Mouse (Mus musculus) kidney, embryonic 14.5 days (tissue): ENCODE measurements around the gene 1700020A23Rik. TPM values are rescaled to one million over a fixed set of nuclear protein-coding genes. Genes with fewer than 3 reads are reported as not detected.
A peak's percentile ranks its signal among the peaks of the same experiment; 100 is the strongest.

ENCODE experiments used
- ATAC-seq: fragments of 200-750 bp; cut with Nextera tagmentation; 2 replicates; pipeline ENCODE4 v1.8.0; 2017; ENCODE audit warnings: moderate number of reproducible peaks, mild to moderate bottlenecking, moderate TSS enrichment, moderate library complexity; ENCODE audit not compliant: low FRiP score, low TSS enrichment
- H3K27ac ChIP-seq: fragments of 300-500 bp; sonication (generic); 2 replicates; pipeline ENCODE4 v1.5.1; 2014; ENCODE audit warnings: low read depth, mild to moderate bottlenecking, low read length, moderate library complexity, mixed read lengths
- H3K27me3 ChIP-seq: fragments of 300-500 bp; sonication (generic); 2 replicates; pipeline ENCODE4 v1.6.1; 2014; ENCODE audit warnings: mild to moderate bottlenecking, low read length; ENCODE audit not compliant: control insufficient read depth, insufficient read depth
- H3K36me3 ChIP-seq: fragments of 300-500 bp; sonication (generic); 2 replicates; pipeline ENCODE4 v1.6.1; 2014; ENCODE audit warnings: low read length, mixed read lengths; ENCODE audit not compliant: control insufficient read depth, insufficient read depth
- H3K4me1 ChIP-seq: fragments of 300-500 bp; sonication (generic); 2 replicates; pipeline ENCODE4 v1.6.1; 2014; ENCODE audit warnings: low read length, mixed read lengths; ENCODE audit not compliant: control insufficient read depth, insufficient read depth
- H3K4me2 ChIP-seq: fragments of 300-500 bp; sonication (generic); replicated peaks from 2 replicates; pipeline ENCODE4 v1.6.1; 2014; ENCODE audit warnings: low read depth, mild to moderate bottlenecking, low read length
- H3K4me3 ChIP-seq: fragments of 300-500 bp; sonication (generic); 2 replicates; pipeline ENCODE4 v1.5.1; 2014; ENCODE audit warnings: mild to moderate bottlenecking, low read length
- H3K9ac ChIP-seq: fragments of 300-500 bp; sonication (generic); 2 replicates; pipeline ENCODE4 v1.6.1; 2014; ENCODE audit warnings: low read depth, mild to moderate bottlenecking, low read length, moderate library complexity
- H3K9me3 ChIP-seq: fragments of 300-500 bp; sonication (generic); 2 replicates; pipeline ENCODE4 v1.6.1; 2016; ENCODE audit warnings: low read length; ENCODE audit not compliant: control insufficient read depth
- WGBS: fragments of 180-500 bp; shearing (Covaris S2); extraction: QIAGEN DNeasy Blood & Tissue Kit; methylation state at CpG from one replicate; pipeline ENCODE4 v1.1.7; 2014; 5-methylcytosine and 5-hydroxymethylcytosine counted together
- polyA plus RNA-seq: library from polyadenylated mRNA; unstranded; fragments of >200 nt; fragmentation: Nextera tagmentation; extraction: Ambion mirVana; gene quantifications from 2 replicates; pipeline ENCODE4 v1.2.1, GENCODE M21; 2014

1700020A23Rik gene
- polyA plus RNA-seq, 1 experiment from 2014 or later, result not detected

DNA sequence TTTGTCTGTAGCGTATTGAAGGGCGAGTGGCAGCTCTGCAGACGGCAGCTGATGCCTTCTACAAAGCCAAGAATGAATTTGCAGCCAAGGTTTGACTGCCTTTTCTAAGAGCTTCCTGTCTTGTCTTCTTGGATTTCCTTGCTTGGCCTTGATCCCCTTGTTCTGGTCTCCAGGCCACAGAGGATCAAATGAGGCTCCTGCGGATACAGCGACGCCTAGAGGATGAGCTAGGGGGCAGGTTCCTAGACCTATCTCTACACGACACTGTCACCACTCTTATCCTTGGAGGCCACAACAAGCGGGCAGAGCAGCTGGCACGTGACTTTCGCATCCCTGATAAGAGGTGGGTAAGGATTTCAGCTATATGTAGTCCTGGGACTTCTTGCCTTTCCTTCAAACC lies 37.1 kb downstream of the 1700020A23Rik start:
- Histone ChIP-seq H3K4me3 (no peak overlapping the region), H3K27me3 (no peaks in the 10 kb centered on the region), H3K36me3 (peaks cover 73% of the 10 kb centered on the region), H3K4me2 (no peak overlapping the region), H3K9ac (no peak overlapping the region), H3K4me1 (no peaks in the 10 kb centered on the region), H3K9me3 (no peaks in the 10 kb centered on the region), H3K27ac (no peak overlapping the region)
- no peak for ATAC-seq
- WGBS, result 86% methylated on average over 10 of the region's 10 CpGs

DNA sequence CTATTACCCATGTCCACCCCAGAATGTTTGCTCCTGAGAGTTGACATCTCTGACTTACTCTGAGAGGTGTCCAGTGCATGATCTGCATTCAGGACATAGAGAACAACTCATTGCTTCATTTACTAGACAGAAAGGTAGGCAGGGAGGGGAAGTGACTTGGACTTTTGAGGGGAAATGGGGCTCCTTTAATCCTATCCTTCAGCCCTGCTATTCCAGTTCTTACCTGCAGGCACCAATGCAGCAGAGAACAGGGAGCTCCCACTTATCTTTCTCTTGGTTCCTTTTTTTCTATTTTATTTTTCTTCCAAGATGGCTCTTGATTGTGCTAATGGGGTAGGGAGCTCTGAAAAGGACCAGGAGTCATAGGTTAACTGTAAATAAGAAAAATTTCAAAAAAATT lies 43.4 kb downstream of the 1700020A23Rik start:
- Histone ChIP-seq H3K36me3 (peaks cover 11% of the 10 kb centered on the region), H3K4me3 (no peak overlapping the region), H3K4me1 (peaks cover 14% of the 10 kb centered on the region), H3K4me2 (no peak overlapping the region), H3K27me3 (no peaks in the 10 kb centered on the region), H3K9me3 (no peaks in the 10 kb centered on the region), H3K27ac (no peak overlapping the region), H3K9ac (no peak overlapping the region)
- no peak for ATAC-seq

GRCm38 (mm10) chr2:130449021-130449793 lies 44.1 kb downstream of the 1700020A23Rik start:
- H3K27me3 ChIP-seq, result no peaks in the 10 kb centered on the region
- H3K9me3 ChIP-seq, result no peaks in the 10 kb centered on the region
- H3K9ac ChIP-seq, result peak overlapping the region; percentile 82; the same call in 1 of the 2 replicates
- H3K4me1 ChIP-seq, result peaks cover 14% of the 10 kb centered on the region
- H3K4me3 ChIP-seq, result peak overlapping the region; percentile 80
- peak overlapping the region; percentile 71 for H3K4me2 ChIP-seq
- peak; percentile 14; the same call in 1 of the 2 replicates for ATAC-seq
- peaks cover 3% of the 10 kb centered on the region for H3K36me3 ChIP-seq
- H3K27ac ChIP-seq, result no peak overlapping the region
- 5% methylated on average over 17 of the region's 17 CpGs for WGBS

DNA sequence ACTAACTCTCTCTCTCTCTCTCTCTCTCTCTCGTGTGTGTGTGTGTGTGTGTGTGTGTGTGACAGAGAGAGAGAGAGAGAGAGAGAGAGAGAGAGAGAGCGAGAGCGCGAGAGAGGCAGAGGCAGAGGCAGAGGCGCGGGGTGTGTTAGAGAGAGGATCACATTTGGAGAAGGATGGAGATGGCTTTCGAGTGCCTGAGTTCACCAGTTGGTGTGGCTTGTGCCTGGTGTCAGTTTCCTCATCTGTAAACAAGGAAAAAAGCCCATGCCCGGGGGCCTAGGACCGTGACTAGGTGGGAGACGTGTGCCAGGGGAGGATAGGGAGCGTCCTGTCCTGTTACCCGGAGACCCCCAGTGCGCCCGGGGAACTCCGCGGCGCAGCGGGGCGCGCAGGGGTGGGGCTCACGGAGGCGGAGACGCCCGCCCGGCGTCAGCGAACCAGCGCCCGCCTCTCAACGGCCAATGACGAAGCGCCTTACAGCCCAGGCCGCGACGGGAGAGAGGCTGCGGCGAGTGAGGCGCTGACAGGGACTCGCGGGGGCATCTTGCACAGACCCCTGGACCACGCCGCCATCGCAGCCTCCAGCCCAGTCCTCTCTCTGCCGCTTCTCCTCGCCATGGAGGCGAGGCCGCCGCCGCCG lies 44.9 kb downstream of the 1700020A23Rik start, which contains the start of gene Ptpra:
Gene Ptpra, plus strand, starts transcription at position 485 of the 640 bp plus-strand sequence.
- H3K9ac ChIP-seq, result peak within 1 kb of the TSS; percentile 82
- no peaks in the 10 kb centered on the region; the same call in 1 of the 2 replicates for H3K36me3 ChIP-seq
- peak within 1 kb of the TSS; percentile 80 for H3K4me3 ChIP-seq
- H3K27me3 ChIP-seq, result no peaks in the 10 kb centered on the region
- H3K4me2 ChIP-seq, result peak within 1 kb of the TSS; percentile 71
- 0% methylated on average over 47 of the region's 50 CpGs for WGBS
- ATAC-seq, result peak; percentile 96
- no peaks in the 10 kb centered on the region for H3K9me3 ChIP-seq
- H3K27ac ChIP-seq, result peak within 1 kb of the TSS; percentile 73; the same call in 1 of the 2 replicates
- H3K4me1 ChIP-seq, result peaks cover 14% of the 10 kb centered on the region

DNA sequence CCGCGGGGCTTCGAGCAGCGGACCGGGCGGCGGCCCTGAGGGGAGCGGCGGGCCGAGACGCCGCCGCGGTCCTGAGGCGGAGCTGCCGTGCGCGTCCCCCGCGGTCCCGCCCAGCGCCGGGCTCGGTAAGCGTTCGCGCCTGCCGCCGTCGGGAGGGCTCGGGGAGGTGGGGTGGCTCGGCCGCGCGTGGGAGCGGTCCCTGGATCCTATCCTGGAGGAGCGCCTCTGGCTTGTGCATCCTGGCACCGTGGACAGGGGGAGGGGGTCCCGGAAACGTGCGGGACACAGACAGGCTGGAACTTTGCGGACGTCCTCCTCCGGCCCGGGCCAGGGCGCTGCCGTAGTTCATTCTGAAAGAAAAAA lies 45.4 kb downstream of the 1700020A23Rik start:
- peak overlapping the region; percentile 80 for H3K4me3 ChIP-seq
- WGBS, result under 1% methylated on average over 46 of the region's 47 CpGs
- peak overlapping the region; percentile 73; the same call in 1 of the 2 replicates for H3K27ac ChIP-seq
- peak overlapping the region; percentile 71 for H3K4me2 ChIP-seq
- no peaks in the 10 kb centered on the region; the same call in 1 of the 2 replicates for H3K36me3 ChIP-seq
- H3K9me3 ChIP-seq, result no peaks in the 10 kb centered on the region
- H3K27me3 ChIP-seq, result no peaks in the 10 kb centered on the region
- H3K9ac ChIP-seq, result peak overlapping the region; percentile 82
- ATAC-seq, result peak; percentile 83
- H3K4me1 ChIP-seq, result peaks cover 14% of the 10 kb centered on the region

DNA sequence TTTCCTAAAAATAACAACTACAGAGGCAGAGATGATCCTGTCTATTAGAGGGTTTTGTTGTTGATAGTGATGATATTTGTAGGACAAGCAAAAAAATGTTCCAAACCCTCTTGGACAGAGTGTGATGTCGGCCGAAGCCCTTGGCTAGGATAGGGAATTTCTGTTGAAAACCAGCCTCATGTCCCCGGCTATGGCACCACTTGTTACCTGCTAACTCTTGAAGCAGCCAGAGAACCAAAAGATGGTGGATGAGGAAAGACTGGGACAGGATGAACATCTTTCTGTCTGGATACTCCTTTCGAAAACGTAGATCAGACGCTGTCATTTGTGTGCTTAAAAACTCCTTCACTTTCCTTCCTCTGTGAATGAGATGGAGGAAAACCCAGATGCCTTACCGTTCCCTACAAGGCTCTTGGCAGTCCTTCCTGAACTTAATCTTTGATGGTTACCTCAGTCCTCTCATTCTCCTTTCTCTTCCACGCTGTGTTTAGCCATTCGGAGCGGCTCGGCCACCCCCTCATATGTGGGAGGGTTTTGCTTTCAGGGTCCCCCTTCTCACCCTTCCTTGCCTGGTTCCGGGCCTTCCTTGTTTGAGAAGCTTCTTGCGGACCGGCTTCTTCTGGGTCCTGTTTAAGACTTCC lies 46.1 kb downstream of the 1700020A23Rik start:
- H3K4me1 ChIP-seq, result peaks cover 19% of the 10 kb centered on the region
- WGBS, result 45% methylated on average over 14 of the region's 14 CpGs
- H3K9ac ChIP-seq, result peak overlapping the region; percentile 82
- H3K27ac ChIP-seq, result no peak overlapping the region
- H3K27me3 ChIP-seq, result no peaks in the 10 kb centered on the region
- H3K4me3 ChIP-seq, result peak overlapping the region; percentile 80
- no peaks in the 10 kb centered on the region for H3K9me3 ChIP-seq
- peak overlapping the region; percentile 71 for H3K4me2 ChIP-seq
- no peak for ATAC-seq
- H3K36me3 ChIP-seq, result no peaks in the 10 kb centered on the region

DNA sequence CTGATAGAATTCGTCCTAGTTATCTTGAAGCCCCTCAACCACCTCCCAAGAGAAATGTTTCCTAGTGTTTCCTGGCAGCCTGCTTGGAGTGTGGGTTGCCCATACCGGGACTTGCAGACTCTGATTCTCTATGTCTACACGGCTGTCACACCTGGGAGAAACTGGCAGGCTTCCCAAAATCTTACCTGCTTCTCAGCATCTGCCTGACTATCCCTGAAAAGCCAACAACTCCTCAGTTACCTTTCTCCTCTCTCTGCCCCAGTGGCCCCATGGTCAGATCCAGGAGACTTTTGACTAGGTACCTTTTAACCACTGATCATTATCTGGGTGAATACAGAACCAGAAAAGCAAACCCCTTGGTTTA lies 46.6 kb downstream of the 1700020A23Rik start:
- Histone ChIP-seq H3K36me3 (no peaks in the 10 kb centered on the region), H3K27ac (no peak overlapping the region), H3K4me2 (peak overlapping the region; percentile 71), H3K9ac (peak overlapping the region; percentile 82; the same call in 1 of the 2 replicates), H3K4me3 (peak overlapping the region; percentile 80), H3K27me3 (no peaks in the 10 kb centered on the region), H3K9me3 (no peaks in the 10 kb centered on the region), H3K4me1 (peaks cover 20% of the 10 kb centered on the region)
- WGBS, result 52% methylated on average over 3 of the region's 3 CpGs
- ATAC-seq, result no peak

GRCm38 (mm10) chr2:130452266-130452665 lies 47.2 kb downstream of the 1700020A23Rik start:
- Histone ChIP-seq H3K9me3 (no peaks in the 10 kb centered on the region), H3K36me3 (no peaks in the 10 kb centered on the region), H3K4me1 (peaks cover 20% of the 10 kb centered on the region), H3K4me2 (no peak overlapping the region), H3K27me3 (no peaks in the 10 kb centered on the region), H3K9ac (no peak overlapping the region), H3K4me3 (no peak overlapping the region), H3K27ac (no peak overlapping the region)
- no peak for ATAC-seq
- 79% methylated on average over 2 of the region's 2 CpGs for WGBS
